Mouse (Mus musculus) neutrophil, adult 5-6 weeks (primary cell): ENCODE data around the gene Slc25a22. TPM values are rescaled to one million over a fixed set of nuclear protein-coding genes. Genes with fewer than 3 reads are reported as not detected.

Source experiments
- ATAC-seq: fragments of 151-379, 151-347 bp; 2 replicates; pipeline ENCODE4 v1.8.0; 2017; ENCODE audit warnings: mild to moderate bottlenecking, moderate TSS enrichment; ENCODE audit not compliant: insufficient number of reproducible peaks, poor library complexity, low FRiP score, severe bottlenecking; ENCODE audit errors: extremely low read depth
- total RNA-seq: library from RNA; stranded (forward); fragments of 200-1000 nt; gene quantifications from 2 replicates; pipeline ENCODE4 v1.2.3, GENCODE M21; 2017

The Slc25a22 gene
- total RNA-seq, result 4.9 and 9.7 TPM in 2 replicates

DNA sequence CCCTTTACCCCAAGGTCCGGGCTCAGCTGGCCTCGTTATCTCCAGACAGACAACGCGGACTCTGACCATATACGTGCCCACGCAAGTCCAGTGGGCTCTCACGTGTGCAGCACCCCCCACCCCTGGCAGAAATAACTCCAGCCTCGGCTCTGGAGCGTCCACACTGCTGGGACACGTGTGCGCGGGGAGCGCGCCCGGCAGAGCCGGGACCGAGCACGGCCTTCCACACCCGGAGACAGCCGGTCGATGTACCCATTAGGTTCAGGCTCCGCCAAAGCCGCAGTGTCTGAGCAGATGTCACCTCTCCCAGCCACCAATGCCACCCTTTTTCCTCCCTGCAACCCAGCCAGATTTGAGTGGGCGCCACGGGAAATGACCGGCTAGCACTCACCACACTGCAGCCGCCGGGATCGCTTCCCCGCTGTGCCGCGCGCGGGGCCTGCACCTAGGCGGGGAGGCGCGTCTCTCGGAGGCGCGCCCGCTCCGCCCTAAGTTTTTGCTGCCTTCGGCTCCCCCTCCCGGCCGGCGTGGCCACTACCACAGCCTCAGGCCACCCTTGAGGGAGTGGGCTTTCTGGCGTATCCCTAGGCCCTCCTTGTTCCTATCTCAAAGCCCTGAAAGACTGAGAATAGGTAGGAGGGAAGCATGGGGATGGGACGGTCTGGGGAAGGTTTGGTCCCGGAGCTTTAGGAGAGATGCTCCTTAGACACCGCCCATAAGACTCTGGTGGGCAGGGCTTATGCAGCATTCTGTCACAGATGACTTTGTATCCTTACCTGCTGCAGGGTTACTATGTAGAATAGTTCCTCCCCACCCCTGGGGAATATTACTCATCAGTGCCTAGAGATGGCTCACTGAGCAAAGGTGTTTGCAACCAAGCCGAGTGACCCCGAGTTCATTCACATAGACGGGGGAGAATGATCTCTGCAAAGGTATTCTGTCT lies at the start of gene Slc25a22:
Slc25a22 (minus strand) TSS at position 715 of the 943 bp plus-strand sequence.
- ATAC-seq, result peak; percentile 56

DNA sequence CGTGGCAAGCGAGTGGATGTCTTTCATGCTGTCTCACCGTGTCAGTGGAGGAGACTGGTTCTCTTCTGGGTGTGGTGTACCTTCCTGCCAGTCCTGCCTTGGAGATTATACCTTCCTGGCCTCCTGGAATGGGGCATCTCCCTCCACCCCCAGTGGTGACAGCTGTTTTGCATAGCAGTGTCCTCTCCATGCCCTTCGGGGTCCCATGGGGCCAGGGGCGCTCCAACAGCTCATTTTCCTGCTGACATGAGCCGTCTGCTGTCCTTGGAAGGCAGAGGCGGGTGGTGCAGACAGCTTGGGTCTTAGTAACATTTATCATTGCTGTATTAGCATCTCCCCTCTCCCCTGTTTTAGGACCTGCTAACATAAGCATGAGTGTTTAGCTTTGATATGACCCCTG lies 49.4 kb upstream of the Slc25a22 start:
- ATAC-seq, result no peak

DNA sequence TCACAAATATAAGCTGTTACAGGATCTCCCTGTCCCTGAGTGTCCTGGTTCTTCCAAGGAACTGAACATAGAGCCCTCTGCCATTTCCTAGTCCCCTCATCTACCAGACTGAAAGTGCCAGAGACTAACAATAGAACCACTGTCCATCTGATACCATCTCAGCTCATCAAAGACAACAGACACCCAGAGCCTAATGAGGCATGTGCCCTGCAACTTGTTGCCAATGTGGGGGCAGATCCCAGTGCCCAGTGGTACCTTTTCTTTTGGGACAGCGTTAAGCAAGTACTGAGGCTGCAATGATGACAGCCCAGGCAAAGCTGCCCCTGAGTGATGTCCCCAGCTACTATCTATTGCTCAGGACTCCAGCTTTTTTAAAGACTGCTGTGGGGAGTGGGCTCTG lies 48.5 kb upstream of the Slc25a22 start:
- no peak for ATAC-seq

DNA sequence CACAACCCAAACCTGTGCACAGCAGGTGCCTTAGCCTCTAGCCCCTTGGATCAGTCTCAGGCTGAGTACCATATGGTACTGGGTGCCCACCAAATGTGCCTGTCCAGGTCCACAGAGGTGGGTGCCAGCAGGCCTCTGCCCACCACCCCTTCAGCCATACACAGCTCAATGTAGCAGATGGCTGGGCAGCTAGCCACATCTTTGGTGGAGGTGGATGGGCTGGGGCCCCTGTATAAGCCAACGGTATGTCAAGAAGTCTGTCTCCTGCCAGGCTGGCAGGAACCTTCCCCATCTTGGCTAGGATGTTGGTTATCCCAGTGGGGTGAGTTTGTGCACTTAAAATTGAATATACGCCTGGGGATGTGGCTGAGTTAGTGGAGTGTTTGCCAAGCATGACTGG lies 47.9 kb upstream of the Slc25a22 start:
- no peak for ATAC-seq

DNA sequence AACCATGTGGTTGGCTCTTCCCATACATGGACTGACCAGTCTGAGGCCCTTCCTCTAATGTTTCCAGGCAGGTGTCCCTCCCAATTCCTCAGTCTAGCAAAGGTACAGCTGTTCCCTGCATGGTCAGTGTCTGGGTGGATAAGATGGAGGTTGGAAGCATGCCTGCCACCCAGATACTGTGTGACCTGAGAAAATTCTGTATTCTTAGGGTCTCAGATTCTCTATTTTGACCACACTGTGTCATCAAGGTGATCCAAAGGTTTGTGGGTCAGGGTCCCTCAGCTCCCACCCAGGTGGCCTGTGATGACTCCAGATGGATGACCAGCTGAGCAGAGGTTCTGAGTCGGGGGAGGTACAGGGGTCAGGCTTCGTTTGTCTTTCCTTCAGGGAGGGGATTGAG lies 47.5 kb upstream of the Slc25a22 start:
- no peak for ATAC-seq

DNA sequence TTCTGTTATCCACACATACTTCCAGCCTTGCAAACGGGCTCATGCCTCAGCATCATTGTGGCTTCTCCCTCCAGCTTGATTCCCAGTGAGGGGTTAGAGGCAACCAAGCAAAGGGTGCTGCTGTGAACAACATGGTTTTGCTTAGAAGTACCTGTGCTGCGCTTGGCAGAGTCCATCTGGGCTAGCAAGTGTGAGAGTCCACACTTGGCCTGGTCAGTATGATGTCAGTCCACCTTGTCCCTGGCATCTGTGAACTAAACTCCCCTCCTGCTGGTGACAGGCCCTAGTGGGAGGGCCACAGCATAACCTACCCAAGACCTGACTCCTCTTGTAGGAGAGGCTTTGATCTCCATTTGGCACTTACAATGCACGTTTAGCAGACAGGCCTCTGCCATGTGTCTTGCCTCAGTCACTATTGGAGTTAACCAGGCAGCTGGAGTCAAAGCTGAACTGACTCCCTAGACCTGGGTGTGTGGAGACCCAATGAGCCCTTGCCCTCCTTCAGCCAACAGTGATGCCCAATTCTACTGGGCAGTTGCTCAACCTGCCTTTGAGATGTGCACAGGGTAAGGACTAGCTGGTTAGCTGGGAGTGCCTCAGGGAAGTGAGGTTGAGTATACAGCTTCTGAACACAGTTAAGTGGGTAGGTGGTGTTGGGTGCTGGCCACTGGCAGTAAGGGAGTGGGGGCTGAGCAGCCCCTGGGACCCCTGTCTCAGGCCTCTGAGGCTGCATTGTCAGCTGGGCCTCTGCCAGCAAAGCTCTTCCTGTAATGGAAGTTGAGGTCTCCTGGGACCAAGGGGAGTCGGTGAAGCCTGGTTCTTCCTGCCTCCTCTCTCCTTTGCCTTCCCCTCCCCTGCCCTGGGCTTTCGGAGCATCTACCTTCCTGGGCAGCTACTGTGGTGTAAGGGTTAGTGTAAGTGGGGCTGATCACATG lies 46.8 kb upstream of the Slc25a22 start:
- no peak for ATAC-seq

DNA sequence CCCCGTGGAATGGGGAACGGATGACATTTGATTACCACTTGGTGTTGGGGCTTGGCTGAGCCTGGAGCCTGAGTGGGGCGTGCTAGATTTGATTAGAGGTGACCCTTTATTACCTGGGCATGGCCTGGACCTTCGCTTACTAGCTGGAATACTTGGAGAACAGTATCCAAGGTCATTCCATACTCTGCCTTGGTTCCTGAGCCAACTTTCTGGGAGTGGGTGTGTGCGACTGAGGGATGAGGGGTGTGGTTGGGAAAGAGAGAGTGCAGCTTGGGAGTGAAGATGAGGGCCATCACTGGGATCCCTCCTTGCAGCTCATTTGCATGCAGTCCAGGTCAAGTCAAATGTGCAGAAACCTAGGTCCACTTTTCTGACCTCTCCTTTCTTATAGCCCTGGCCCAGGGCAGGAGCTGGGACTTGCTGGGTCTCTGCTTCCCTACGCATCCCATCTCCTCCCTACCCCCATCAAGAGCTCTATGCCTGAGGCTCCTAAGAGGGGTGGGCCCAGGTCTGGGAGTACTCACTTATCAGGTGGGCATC lies 45.5 kb upstream of the Slc25a22 start:
- ATAC-seq, result no peak

DNA sequence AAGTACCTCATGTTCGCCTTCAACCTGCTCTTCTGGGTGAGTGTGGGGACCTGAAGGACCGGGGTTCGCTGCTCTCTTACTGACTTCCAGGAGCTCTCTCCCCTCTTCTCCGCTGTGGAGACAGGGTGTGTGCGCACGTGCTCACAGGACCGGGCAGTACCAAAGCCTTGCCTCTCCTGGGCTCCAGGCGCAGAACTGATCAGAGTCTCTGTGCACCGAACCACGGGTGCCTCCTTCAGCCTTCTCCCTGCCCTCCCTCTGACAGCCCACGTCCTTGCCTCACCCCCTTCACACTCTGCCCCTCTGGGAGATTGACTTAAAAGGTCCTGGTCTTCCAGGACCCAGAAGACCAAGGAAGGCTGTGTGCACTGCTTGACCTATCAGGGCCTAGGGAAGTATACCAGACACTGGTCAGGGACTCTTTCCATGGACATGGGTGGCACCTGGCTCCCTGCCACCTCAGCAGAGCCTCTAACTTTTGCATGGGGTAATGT lies 44.9 kb upstream of the Slc25a22 start:
- no peak for ATAC-seq

DNA sequence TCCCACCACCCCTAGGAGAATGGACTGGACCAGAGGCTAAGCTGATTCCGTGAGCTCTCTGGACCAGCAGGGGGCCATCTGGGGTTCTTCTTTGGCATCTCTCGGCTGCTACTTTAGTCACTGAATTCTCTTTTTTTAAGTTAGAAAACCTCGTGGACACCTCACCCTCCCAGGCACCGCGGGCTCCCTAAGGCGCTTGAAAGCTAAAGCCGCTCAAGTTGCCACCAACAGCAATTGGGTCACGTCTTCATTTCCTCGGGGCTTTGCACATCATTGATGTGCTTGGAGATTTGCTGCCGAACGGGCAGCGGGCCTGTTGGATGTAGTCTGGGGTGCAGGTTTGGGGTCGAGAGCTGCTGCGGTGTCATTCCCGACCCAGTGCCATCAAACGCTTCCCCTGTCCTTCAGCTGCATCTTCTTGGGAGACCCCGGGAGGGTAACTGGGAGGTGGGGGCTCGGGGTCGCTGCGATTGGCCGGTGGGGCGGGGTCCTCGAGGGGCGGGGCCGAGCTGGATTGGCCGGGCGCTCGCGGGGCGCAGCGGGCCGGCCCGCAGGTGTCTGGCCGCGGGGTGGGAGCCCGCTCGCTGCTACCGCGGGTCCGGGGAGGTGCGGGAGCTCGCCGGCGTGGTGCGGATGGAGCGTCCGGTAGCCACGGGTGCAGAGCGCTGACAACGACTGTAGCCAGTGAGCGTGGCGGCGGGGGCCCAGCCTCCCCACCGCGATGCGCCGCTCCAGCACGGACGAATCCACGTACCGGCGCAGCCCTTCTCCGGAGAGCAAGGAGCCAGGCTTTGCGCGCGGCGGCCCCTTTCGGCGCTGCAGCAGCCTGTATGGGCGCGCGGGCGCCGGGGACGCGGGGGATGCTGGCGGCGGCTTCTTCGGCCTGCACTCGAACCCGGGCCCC lies 44.1 kb upstream of the Slc25a22 start:
- no peak for ATAC-seq

DNA sequence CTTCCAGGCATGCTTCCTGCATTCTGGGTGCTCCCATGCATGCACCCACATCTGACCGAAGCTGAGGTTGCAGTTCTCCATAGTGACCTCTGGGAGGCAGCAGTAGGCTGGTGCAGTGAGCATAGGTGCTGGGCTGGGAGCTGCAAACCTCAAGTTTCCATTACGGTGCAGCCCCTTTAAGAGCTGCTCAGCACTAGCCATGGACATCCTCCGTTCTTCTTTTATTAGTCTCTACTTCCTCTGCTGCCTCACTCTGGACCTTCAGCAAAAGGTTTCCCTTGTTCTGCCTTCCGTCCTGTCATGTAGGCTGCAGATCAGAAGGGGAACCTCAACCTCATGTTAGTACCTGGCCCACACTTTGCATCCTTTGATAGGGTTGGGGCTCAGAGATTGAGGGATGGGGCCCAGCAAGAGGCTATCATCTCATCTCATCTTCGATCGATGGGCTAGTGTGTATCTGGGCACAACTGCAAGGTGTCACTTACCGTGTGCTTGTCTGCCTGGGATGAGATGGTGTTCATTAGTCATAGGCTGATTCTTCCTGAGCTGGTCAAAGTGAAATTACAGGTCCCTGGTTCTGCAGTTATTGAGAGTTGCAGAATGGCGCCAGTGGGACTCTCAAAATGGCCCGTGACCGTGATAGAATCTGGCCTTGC lies 43.3 kb upstream of the Slc25a22 start:
- peak; percentile 82 for ATAC-seq

DNA sequence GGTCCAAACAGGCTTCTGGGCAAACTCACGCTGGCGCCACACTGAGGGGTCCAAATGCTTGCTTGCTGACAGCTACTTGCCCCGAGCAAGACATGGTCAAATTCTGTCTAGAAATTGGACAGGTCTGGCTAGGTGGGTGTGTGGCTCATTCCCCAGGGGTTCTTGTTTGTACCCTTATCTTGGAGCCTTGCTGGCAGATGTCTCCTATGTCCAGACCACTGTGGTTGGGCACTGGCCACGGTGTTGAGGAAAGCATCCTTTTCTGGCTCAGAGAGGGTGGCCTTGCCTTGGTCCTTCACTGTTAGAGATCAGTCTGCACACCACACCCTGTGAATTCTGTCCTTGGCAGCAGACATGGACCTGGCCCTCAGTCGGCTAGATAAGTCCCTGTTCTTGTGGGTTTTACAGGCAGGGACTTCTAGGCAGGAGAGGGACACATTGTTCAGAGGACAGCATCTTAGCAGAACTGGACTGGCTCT lies 40.6 kb upstream of the Slc25a22 start:
- ATAC-seq, result no peak

DNA sequence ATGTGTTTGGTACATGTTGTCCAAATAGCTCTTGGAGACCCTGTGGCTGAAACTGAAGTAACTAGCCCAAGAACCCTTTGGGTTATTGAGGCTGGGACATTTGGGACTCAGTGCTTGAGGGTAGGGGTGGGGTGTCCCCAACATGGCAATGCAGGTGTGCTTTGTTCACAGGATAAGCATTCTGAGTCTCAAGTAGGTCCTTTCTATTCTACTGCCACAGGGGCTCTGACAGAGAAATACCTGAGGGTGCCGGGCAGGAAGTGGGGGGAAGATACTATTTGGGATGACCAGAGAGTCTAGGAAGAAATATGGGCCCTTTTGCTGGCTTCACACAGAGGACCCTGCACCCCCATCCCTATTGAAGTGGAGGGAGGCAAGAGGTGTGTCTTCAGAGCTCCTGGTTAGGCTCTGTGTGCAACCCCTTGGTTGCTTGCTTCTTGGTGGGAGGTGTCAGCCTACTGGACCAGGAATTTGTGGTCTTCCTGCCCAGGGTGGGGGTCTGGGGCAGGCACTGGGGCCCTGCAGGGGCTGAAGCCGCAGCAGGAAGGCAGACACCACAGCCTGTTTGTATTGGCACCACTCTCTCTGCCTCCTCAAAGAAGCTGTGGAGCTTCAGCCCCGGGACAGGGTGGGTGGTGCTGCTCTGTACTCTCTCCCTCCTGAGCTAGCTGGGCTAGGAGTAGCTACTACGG lies 40.0 kb upstream of the Slc25a22 start:
- ATAC-seq, result no peak

DNA sequence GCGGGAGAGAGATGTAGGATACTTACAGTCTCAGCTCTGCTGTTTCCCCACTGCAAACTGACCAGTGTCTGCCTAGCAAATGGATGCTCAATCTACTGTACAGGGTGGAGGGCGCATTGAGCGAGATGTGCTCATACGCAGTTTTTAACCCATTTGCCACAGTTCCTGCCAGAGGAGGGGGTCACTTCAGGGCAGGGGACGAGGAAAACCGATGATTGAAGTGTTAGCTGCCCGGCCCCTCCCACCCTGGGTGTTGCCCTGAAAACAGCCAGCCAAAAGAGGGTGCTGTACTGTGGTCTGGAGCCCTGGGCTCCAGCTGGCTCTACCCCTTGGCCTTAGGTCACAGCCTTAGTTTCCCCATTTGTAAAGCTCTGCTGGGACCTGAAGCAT lies 39.3 kb upstream of the Slc25a22 start:
- ATAC-seq, result no peak

DNA sequence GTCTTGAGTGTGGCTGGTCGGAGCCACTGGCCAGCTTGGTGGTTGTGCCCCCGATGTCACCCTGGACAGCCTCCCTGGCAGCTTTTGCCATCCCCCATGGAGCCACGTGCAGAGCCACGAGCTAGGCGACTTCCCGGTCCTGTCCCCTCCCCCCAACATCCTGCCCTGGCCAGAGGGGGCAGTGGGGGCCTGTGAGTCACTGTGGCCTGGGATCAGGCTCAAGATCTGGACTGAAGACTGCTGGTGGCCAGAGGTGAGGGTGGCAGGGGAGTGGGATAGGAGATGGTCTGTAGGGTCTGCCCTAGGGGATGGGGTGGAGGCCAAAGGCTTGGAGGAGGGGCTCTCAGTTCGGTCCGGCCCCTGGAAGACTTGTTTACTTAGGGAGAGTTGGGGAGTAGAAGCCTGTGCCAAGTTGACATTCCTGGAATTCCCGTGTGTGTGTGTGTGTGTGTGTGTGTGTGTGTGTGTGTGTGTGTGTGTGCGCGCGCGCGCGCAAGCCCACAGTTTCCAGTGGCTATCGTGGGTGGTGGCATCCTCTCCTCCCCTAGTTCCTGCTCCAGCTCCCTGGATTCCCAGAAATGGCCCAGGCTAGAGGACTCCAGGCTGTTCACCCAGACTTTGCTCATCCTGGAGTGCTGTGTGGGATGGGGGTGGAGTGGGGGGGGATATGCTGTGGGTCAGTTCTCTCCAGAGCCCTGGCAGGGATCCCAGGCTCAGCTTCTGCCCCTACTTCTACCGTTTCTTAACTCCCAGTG lies 38.7 kb upstream of the Slc25a22 start:
- ATAC-seq, result no peak

DNA sequence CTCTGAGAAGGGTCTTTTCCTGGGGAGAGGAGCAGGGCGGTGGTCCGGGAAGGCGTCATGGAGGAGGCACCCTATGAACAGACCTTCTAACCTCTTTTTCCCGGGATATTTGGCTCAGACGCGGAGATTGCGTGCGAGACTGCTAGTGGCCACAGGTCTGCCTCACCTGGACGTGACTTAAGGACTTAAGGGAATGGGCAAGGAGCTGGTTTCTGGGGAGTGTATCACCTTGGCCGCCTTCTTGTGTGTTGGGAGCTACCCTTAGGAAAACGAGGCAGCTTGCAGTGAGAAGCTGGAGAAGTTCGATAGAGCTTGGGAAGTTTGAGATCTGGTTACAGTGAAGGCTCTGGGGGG lies 38.1 kb upstream of the Slc25a22 start:
- ATAC-seq, result no peak

DNA sequence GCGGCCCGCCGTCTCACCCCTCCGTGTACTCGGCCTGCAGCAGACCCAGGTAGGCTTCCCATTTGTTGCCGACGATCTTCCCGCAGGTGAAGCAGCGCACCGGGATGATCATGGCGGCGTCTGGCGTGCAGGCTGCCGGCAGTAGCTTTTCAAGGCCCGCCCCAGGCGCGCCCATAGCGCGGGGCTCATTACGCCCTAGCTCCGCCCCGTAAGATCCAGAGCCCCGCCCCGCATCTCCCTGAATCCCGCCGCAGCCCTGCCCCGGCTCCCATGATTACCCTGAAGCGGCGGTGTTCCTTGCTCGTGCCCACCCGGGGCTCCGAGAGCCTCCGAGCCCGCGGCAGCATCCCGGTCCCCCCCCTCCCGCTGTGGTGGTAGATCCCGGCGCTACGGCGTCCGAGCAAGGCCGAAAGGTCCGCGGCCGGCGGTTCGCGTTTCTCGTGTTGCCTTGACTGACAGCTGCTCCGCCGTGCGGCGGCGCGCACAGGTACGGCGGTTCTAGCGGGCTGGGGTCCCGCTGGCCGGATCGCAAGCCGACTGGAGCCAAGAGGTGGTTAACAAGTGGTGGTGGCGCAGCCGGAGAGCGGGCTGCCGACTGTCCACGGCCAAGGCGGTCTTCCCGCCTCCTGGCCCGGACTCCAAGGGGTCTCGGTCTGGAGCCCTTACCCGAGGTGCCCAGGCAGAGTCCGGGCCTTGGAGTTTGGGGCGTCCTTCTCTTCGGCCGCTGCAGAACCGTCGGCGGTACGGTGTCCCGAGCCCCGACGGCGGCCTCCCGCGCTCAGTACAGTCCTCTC lies 37.5 kb upstream of the Slc25a22 start, which contains the start of the genes Polr2l and Tspan4:
Polr2l (minus strand) TSS at position 122 of the 794 bp plus-strand sequence.
Tspan4 (plus strand) TSS at position 230 of the 794 bp plus-strand sequence.
- ATAC-seq, result peak; percentile 72
